Mouse (Mus musculus): ENCODE measurements around the gene Gnpat.

Gene Gnpat

DNA sequence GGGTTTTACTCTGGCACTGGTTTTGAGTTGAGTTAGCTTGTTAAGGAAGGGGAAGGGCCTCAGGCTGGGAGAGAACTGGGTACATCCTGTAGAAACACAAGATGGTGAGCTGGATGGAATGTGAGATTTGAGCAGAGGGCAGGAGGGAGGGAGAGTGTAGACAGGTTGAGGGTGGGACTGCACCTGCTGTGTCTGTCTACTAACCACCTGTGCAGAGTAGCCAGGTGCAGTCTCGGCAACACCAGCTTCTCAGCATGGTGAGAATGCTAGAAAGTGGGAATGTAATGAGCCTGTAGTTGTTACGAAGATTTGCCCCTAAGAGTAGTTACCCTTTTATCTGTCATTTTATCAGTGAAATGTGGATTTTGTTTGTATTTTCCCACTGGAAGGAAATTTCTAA, 42.6 kb downstream of the Gnpat start:
- no peak for DNase-seq

DNA sequence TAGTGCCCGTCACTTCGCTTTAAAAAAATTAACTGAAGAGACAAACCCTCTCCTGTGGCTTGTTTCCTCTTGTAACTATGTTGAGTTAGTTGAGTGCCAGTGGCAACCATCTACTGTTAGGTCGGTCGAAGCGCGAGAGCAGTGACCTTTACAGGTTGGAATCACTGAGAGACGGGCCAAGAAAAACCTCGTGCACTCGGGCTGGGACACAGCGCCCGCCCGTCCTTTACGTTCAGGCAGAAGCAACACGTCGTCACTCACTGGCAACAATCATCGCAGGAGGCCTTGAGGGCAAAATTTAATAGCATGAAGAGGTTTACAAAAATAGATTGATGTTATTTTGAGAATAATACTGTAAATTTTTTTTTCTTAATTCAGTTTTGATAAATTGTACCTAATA, 47.1 kb downstream of the Gnpat start:
- DNase-seq: peak; percentile 97

DNA sequence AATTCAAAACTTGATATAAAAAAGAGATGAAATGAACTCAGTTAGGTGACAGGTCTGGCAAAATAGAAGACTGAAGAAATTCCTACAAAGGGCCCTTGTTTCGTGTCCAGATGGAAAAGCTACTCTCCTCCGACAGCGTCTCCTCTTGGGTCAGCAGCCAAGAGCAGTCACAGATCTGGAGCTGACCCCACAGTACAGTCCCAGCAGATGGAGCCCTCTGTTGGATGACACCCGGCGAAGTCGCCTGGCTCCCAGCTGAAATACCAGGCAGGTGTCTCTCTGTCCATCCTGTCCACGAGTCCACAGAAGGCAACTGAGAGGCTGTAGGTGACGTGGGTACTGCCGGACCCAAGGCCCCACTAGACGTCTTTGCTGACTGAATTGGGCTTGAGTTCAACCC, 47.5 kb downstream of the Gnpat start:
- DNase-seq: peak; percentile 94

DNA sequence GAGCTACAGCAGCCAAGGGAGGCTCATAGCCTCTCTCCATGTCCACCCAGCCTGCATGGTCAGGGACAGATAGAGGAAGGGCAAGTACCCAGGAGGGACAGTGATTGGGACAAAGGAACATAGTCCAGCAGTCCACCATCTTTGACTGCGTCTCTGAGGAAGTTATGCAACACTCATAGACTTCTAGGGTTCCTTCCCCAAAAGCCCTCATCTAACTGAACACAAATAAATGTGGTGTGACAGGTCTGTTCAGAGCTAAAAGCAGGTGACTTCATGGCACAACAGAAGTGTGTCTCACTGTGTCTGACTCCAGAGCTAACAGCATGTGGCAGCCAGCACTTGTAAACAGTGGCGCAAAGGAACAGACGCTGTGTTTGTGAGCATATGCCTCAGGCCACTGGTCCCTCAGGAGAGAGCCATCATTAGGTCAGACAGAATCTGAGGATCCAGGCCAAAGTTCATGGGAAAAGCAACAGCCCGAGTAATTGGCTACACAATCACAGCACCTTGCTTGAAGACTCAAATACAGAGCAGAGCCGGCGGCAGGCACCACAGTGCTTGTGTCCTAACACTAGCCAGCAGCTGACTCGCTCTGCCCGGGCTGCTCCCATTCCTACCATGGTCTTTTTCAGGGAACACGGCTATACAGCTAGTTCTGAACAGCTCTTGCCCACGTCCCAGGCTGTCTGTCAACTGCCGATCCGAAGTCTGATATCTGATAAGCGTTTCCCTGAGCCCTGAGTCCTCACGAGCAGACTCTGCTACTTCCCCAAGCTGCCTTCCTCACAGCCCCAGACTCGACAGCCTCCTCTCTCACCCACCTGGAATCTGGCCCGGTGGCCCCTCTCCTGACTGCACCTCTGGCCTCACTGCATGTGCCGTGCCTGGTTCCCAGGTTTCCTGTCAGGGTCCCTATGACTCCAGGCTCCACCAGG, 49.4 kb downstream of the Gnpat start:
- DNase-seq: no peak

DNA sequence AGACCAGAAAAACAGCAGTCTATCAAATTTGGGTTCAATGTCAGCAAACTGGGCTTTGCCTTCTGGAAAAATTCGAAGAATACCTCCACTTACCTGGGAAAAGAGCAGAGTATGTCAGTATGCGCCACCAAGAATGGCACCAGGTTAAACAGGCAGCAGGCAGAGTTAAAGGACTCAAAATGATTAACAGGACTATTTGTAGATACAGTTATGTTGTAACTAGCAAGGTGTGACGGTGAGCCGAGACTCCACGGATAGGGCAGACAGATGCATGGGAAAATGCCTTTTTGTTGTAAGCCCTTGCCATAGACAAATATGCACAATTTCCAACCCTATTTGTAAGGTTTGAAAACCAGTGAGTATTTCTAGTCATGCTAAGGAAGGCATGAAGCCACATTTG, 51.2 kb downstream of the Gnpat start:
- DNase-seq: no peak

DNA sequence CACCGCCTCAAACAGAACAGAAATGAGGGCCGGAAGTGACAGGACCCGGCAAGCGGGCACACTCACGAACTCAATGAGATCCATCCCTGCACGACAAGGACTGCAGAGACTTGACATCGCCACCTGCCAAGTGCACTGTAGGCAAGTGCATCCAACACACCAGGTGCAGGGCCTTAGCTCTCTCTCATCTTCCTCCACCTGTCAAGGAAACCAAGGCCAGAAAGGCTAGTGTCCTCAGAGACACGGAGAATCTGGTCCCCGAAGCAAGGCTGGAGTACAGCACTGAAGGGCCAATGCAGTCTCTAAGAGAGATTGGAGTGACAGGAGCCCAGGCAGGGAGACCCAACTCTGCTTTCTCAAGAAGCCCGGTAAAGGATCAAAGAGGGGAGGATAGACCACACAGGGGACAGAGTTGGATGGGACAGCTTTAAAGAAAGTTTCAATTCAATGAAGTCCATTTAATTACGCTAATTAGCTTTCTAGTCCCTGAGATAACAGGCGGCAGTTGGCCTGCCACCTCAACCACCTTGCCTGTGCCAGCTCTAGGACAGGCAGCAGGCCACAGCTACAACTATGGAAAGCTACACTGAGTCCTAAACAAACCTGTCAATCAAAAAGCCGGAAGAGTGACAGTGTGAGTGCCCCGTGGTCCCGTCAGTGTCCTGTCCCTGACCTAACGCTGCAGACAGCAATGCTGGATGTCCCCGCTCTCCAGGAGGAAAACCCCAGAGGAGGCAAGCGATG, 55.1 kb downstream of the Gnpat start:
- DNase-seq: no peak

DNA sequence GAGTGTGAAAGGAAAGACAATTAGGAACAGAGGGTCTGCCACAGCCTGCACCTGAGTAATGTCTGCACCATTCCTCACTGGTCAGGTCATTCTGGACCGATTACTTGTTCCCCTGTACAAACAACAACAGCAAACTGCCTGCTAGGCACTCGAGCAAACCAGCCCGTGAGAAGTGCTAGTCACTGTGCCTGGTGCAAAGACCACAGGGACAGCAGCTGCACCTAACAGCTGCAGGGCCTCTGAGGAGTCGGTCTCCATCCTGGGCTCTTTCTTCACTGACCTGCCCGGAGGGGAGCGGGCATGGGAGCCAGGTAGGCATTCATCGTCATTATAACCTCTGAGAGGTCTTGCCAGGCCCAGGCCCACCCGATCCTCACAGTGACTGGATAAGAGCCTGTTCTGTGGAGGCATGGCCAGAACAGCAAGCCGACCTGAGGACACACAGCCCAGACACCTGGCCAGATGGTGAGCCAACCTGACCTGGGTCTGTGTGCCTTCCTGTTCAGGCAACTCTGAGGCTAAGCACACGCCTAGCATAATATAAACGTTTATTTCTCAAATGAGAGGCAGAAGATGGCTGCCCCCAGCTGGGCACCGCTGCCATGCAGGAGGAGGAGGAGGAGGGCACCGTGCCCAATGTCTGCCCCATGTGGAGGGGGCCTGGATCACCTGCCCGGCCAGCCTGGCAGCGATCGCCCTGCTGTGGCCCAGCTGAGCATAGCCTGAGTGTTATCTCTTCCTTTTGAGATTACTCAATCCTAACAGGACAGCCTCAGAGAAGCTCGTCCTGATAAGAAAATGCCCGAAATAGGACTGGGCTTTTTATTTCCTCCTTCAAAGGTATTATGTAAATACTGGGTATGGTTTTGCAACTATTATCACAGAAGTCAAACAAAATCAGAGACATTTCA, 58.8 kb downstream of the Gnpat start:
- DNase-seq: peak; percentile 96

DNA sequence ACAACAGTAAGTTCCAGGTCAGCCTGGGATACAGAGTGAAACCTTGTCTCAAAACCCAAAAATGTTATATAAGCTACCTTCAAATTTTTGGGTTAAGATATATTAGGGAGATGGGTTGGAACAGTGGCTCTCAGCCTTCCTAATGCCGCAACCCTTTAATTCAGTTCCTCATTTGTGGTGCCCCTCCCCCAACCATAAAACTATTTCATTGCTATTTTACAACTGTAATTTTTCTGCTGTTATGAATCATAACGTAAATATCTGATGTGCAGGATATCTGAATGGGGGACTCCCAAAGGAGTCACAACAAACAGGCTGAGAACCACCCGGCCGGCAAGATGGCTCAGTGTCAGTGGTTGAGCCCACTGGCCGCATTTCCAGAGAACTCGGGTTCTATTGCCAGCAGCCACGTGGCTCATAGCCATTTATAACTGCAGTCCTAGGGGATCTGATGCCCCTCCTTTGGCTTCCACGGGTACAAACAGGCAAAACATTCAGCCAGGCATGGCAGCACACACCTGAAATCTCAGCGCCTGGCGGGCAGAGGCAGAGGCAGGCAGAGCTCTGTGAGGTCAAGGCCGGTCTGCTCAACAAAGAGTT, 59.8 kb downstream of the Gnpat start:
- peak; percentile 95 for DNase-seq

DNA sequence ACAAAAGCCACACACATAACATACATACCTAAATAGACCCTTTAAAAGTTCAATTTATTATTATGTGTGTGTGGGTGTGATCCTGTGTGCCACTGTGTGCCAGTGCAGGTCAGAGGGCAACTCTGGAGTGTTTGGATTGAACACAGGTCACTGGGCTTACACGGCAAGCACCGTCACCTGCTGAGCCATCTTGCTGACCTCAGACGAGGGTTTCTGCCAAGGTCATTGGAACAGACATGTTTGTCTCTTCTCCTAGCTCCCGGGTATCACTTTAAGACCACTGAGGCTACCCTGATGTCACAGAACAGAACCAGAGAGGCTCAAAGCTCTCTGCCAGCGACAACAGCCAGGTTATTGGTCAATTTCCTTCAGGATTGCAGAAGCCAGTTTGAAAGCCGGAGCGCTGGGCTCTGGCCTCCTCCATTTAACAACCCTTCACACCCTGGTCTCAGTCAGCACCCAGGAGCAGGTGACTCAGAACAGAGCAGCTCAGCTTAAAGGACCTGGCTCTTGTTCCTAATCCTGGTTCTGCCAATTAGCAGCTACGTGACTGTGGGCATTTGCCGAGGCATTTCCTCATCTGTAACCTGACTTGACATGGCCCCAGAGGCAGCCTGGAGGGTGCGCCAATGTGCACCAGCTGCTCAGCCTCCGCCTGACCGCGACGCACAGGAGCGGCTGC, 61.3 kb downstream of the Gnpat start:
- DNase-seq: peak; percentile 98

DNA sequence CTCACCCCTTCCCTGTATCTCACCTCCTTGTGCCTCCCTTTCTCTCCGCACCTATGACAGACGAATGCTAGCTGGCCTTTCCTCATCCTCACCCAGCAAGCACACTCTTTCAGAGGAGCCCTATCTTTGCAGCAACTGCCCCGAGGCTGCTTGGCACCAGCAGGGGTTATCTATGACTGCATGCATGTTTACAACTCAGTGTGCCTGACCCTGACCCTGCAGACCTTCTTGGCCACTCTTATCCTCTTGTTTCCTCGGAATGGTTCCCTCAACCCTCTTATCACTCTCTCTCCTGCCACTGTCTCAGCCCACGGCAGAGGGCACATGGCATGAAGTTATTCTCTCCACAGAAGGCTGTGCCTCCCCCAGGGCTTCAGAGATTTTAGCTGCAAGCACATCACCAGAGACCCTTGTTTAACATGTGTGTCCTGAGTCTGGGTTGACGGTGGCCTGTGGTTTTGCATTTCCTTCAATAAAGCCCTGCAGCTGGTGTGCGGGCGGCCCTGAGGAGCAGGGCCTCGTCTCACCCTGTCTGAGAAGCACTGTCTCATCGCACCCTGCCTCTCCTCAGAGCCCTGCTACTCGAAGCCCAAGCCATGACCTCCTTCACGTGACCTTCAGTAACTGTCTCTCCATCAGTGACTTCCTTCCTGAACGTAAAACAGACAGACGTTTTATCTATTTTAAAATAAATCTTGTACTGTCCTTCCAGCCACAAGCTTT, 62.9 kb downstream of the Gnpat start:
- no peak for DNase-seq

DNA sequence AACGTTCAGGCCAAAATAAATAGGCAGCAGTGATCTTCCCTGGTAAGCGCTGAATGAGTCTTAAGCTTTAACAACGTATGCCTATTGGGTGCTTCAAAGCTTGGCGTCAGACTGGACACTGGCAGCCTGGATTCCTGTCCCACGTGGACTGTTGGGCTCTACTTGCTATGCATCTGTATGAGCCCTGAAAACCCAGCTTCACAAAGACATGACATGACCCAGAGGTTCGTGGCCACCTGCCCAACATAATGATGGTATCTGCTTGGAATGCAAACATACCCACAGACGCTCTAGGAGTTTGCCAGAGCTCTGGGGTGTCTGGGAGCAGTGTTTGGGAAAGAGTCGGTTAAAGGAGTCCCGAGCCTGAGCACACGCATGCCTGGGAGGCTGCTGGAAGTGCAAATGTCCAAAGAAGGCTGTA, 63.5 kb downstream of the Gnpat start:
- DNase-seq: peak; percentile 97

DNA sequence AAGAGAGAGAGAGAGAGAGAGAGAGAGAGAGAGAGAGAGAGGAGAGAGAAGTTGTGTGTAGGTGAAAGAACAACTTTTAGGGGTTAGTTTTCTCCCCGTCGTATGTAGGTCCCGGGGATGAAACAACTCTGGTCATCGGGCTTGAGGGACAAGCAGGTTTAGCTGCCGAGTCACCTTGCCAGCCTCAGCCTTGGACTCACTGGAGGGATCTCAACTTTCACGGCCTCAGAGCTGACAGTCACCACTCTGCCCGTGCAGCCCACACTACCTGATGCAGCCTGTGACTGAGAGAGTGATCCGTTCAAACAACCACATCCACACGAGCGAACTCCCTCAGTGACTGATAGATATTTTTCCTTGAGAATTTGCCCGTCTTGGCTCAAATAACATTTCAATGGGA, 66.2 kb downstream of the Gnpat start:
- DNase-seq: no peak

DNA sequence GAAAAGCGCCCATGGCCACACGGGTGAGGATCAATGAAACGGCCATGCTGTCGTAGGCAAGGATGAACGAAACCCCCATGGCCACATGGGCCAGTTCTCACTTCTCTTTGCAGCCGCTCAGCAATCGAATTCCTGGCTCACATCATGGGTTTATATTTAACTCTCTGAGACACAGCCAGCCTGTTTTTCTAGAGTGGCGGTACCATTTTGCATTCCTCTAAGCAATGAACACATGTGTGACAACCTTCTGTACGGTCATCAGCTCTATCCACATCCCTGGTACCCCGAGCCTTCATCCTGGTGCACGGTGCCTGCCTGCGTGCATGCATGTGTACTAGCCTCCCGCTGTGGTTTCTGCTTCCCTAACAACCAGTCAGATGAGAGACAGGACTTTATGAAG, 67.3 kb downstream of the Gnpat start:
- peak; percentile 93 for DNase-seq

DNA sequence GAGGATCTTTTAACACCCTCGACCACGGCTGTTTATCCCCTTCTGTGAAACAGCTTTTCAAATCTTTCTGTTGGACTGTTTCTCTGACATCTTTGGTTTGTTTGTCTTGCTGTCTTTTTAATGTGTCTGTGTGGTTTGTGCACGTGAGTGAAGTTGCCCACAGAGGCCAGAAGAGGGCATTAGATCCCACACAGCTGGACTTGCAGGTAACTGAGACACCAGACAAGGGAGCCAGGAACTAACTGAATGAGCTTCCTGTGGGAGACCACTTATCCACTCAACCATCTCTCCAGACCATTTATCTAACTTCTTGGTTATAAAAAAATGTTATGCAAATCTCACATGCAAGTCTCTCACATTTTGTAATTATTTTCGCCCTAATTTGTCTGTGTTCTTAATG, 67.8 kb downstream of the Gnpat start:
- DNase-seq: no peak

DNA sequence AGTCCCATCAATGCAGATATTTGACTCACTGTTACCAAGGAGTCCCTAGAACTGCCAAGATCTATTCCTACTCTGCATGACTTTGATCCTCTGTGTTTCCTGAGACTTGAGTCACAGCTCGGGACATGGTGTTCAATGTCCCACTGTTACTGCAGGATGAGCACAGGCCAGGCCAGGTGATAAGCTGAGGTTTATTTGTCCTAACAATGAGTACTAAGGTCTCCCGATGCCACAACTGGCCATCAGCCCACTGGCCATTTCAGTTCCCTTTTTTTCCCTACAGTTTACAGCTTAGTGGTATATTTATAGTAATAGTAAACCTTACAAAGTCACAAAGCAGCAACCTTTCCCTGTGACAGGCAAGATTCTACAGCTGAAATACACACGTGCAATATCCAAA, 69.6 kb downstream of the Gnpat start:
- DNase-seq: peak; percentile 95

DNA sequence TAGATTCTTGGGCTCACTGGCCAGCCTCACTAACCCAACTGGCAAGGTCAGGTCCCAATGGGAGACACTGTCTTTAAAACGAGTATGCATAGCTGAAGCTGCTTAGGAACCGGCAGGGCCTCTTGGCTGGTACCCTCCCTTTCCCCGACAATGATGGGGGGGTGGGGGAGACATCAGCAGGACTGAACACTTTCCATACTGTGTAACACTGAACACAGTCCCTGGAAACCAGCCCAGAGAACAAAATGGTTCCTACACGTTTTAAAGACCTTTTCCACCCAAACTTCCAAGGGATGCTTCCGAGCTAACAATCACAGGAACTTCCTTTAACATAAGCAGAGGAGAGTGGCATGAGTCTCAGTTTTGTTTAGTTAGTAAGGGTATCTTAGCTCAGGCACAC, 72.3 kb downstream of the Gnpat start:
- DNase-seq: no peak

DNA sequence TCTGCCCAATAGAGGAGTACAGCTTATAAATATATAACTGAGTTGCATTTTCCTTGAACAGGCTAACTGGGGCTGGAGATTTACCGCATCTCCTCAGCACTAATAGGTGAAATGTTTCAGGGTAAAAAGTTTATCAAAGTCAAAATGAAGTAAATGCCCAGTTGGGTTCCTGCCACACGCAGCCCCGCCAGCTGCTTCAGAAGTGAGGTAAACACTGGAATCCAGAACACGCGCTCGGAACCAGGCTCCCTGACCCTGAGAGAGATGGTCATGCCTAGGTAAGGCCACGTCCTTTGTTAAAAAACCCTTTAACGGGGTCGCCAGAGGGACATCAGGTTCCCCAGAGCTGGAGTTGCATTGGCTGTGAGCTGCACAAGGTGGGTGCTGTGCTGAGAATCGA, 73.9 kb downstream of the Gnpat start:
- DNase-seq: peak; percentile 91

DNA sequence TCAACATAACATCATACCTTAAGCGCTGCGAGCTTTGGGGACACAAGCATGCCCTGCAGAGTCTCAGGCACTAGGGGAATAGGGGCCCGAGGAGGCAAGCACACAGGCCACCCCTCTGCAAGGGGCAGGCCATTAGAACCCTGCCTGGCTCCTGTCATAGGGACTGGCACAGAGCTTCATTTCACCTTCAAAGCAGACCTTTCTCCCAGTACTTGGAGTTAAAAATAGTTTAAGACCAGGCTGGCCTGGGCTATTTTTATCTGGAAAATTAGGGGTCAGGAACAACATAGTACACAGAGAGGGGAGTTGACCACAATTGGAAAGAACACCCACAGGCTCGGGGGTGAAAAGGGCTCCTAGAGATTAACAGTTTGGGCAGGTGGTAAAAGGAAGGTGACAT, 74.5 kb downstream of the Gnpat start:
- DNase-seq: peak; percentile 95
